Mouse (Mus musculus) layer of hippocampus, postnatal 10 days (tissue): ENCODE measurements around the gene Ube2l3. TPM values are rescaled to one million over a fixed set of nuclear protein-coding genes. Genes with fewer than 3 reads are reported as not detected.
A peak's percentile ranks its signal among the peaks of the same experiment; 100 is the strongest.
"Not testable (repeated sequence)": the region's sequence is repeated elsewhere in the genome, so short reads cannot be mapped to it uniquely, and the experiment has no call there.

Experiments
- DNase-seq, 2 experiments: peaks; one replicate each; pipeline ENCODE4 v3.0.0; 2021; ENCODE audit warnings: low spot score in 2 of 2
- total RNA-seq, 2 experiments: library from RNA; stranded (reverse); gene quantifications; 2 replicates each; pipeline ENCODE4 v1.2.3; 2021

Ube2l3 gene
- total RNA-seq, 2 experiments from 2014 or later, result 173 to 178 TPM

GRCm38 (mm10) chr16:17209404-17209960 is 7.0 kb upstream of the Ube2l3 start:
- DNase-seq, result no peak

DNA sequence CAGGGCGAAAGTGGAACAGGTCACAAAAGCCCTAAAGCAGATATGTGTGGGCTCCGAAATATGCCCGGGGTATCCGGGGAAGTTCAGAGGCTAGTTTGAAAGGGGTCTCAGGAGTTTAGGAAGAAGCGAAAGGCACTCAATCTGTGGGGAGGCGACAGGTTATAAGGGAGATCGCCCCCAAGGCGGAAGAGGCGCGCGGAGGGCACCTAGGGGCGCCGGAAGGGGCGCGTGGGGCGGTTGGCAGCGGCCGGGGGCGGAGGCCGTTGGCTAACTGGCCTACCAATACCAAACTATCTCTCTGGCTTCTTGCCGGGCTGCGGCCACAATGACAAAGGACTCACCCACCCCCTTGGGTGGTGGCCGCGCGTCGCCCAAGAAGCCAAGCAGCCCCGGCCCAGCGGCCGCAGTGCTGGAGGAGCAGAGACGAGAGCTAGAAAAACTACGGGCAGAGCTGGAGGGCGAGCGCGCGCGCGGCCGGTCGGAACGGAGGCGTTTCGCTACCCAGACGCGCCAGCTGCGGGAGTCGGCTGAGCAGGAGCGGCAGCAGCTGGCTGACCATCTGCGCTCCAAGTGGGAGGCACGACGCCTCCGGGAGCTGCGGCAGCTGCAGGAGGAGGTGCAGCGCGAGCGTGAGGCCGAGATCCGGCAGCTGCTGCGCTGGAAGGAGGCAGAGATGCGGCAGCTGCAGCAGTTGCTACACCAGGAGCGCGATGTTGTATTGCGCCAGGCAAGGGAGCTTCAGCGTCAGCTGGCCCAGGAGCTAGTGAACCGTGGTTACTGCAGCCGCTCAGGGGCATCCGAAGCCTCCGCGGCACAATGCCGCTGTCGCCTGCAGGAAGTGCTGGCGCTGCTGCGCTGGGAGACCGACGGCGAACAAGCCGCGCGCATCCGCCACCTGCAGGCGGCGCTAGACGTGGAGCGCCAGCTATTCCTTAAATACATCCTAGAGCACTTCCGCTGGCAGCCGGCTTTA is 6.2 kb upstream of the Ube2l3 start, which contains the start of gene Rimbp3:
Gene Rimbp3 (plus strand): TSS at position 215 of the 973 bp plus-strand sequence.
- DNase-seq, result peak; percentile 89 to 92

DNA sequence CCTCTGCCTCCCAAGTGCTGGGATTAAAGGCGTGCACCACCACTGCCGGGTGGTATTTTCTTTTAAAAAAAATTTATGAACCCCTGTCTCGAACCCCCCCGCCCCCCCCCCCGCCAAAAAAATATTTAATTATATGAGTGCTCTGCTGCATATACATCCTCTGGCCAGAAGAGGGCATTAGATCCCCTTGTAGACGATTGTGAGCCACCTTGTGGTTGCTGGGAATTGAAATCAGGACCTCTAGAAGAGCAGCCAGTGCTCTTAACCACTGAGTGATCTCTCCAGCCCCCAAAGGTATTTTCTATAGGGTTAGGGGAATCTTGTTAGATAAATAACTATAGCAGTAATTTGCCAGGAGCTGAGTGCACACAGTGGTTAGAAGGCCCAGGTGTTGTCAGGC is 2.5 kb upstream of the Ube2l3 start:
- no peak for DNase-seq

GRCm38 (mm10) chr16:17201977-17202376 is 472 bp downstream of the Ube2l3 start:
- DNase-seq, result no peak

GRCm38 (mm10) chr16:17200953-17201707 is 1.3 kb downstream of the Ube2l3 start:
- peak; percentile 81 to 88 for DNase-seq

DNA sequence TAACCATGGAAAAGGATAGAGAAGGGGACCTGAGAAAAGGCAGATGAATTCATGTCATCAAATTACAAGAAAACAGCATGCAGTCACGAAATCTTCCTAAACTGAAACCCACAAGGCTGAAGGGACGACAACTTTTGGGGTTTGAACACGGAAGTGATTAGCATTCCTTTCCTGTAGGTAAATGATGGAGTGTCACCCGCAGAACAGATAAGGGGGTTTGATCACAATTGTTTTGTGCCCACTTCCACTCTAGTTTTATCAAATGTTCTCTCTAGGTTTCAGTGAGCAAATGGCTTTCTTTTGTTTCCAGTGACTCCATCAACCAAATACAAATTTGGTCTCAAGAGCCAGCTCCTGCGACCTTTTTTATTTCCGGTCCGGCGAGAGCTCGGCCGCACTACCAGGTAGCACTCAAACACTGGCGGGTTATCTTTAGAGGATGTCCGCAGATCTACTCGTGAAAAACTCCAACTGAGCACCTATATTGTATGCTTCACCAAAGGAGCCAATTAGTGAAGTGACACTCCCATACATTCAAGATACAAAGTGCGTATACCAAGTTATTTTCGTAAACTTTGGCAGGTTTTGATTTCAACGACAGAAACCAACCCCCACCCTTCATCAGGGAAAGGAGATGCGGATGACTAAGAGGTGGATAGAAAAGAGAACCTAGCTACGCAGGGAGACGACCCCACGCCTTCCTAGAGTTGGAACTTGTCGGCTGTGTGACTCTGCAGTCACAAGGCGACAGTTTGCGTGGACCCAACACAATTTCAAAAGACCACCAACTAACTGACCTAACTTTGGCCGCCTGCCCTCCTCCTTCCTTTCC is 2.1 kb downstream of the Ube2l3 start:
- no peak for DNase-seq

DNA sequence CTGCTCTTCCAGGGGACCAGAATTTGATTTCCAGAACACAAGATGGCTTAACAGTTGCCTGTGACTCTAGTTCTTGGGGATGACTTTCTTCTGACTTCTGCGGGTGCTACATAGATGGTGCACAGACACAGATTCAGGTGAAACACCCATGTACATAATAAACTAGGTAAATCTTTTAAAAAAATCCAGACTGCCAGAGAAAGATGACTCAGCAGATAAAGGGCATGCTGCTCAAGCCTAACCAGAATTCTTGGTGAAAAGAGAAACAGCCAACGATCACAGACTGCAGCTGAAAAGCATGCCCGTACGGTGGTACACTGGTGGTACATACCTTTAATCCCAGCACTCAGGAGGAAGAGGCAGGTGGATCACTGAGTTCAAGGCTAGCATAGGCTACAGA is 8.6 kb downstream of the Ube2l3 start:
- no peak for DNase-seq

DNA sequence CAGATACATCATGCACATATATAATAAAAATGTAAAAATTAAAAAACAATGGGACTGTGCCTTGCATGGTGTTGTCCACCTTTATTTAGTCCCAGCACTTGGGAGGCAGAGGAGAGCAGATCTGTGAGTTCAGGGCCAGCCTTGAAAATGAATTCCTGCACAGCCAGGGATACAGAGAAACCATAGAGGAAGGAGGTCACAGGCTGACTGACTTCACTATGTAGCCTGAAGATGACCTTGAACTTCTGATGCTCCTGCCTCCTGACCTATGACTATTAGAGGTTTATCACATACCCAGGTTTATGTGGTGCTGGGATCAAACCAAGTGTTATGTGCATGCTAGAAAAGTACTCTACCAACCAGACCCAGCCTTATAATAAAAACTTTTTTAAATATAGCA is 17.0 kb downstream of the Ube2l3 start:
- DNase-seq, result no peak

DNA sequence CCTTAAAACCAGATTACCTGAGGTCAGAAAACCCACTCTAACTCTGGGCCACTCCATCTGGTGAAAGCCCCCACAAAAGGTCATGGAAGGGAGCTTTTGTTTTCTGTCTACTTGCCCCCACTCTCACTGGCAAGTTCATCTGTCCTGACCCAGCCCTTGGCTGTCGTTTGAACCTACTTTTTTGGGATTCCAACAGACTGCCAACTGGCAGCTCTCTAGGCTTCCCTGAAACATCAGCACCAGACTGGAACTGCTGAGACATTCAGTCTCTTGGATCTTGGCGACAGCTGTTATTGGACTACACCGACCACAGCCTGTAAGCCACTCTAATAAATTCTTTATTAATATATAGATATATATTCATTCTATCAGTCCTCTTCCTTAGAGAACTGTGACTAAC is 19.4 kb downstream of the Ube2l3 start:
- no peak for DNase-seq

- no peak for DNase-seq
Observed at GRCm38 (mm10) chr16:17182136-17182535, 20.3 kb downstream of the Ube2l3 start.

DNA sequence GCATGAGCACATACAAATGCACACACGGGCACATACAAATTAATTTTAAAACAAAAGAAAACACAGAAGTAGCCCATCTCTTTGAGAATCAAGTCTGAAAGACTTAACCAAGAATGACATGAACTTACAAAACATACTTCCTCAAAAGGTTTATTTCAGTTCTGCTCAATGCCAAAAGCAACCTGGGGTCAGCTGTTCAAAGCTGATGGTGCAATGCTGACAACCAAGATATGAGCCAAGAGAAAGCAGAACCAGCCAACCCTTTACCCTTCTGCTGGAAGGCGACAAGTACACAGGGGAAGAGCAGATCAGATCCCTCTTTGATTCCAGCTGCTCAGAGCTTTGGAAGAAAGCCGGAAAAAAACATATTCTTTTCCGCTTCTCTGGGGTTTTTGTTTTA is 21.1 kb downstream of the Ube2l3 start:
- no peak for DNase-seq

DNA sequence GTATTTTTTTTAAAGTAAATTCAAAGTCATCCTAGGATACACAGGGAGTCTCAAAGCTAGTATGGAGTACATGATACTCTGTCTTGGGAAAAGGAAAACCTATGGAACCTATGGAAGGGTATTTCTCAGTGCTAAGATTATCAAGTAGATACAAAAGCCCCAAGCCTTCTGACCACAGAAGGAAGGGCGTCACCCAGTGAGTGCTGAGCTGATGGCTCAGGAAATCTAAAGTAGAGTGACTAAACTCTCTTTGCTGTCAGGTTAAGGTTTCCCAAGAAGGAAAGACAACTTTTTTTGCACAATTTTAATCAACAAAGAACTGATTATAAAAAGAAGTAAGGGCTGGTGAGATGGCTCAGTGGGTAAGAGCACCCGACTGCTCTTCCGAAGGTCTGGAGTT is 22.7 kb downstream of the Ube2l3 start:
- DNase-seq, result no peak

DNA sequence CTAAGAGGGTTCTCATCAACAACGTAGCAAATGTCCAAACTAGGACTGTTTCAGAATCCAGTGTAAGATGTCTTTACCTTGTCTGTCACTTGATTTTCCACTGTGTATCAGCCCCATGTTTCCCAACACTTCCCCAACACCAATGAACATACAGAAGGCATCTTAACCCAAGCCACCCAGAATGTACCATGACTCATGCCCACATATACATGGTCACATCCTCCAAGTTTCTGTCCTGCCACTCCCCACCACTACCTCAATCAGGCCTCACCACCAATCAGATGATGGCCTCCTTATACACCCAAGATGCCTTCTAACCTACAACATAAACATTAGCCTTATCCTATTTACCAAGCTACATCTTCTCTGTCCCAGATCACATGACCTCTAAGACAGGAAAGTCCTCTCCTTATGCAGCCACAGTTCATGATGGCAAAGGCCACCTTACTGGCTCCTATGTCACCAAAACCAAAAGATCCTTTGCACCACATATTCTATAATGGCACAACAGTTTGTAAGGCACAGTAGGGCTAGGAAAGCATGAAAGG is 24.8 kb downstream of the Ube2l3 start:
- no peak for DNase-seq

GRCm38 (mm10) chr16:17175765-17176164 is 26.7 kb downstream of the Ube2l3 start:
- DNase-seq, result no peak

- DNase-seq, result no peak
Observed at GRCm38 (mm10) chr16:17168049-17168448, 34.4 kb downstream of the Ube2l3 start.

DNA sequence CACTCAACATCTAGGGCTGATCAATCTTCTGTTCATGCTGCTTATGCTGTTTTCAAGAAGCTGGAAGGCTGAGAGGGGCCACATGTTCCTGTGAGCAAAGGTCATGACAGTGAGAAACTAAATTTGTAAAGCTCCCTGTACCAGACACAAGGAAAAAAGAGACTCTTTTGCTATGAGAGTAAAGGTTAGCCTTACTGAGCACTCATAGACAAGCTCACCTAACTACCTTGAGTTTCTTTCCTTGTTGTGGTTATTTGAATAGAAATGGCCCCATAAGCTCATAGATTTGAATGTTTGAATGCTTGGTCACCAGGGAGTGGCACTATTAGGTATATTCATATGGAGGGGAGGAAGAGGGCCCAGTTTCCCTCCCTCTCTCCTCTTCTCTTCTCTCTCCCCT is 35.3 kb downstream of the Ube2l3 start:
- DNase-seq, result no peak

DNA sequence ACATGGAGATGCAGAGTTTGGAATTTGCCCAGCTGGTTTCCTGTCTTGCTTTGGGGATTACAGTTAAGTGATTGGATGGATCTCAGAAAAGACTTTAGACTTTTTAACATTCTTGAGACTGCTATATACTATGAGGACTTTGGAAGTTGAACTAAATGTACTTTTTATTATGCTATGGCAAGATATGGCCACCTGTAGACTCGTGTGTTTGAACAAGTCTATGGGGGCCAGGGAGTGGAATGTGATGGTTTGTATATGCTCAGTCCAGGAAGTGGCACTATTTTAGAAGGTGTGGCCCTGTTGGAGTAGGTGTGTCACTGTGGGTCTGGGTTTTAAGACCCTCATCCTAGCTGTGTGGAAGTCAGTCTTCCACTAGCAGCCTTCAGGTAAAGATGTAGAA is 37.0 kb downstream of the Ube2l3 start:
- not testable (repeated sequence) for DNase-seq

GRCm38 (mm10) chr16:17154346-17154745 is 48.1 kb downstream of the Ube2l3 start:
- no peak for DNase-seq

DNA sequence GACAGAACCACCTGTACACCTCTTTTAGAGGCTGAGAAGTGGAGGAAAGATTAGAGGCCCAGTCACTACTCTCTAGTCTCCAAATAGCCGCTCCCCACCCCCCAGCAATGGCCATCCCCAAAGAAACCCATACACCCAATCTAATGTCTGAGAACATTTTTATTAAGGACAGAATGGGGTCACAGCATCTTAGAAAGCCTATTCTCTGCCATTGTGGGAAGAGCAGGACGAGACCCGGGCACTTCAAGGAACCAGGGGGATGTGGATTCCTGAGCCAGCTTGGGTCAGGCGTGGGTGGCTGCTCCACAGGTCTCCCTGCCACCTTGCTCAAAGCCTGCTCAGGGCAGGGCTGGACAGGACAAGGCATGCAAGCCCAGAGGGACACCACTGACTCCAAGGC is 50.6 kb downstream of the Ube2l3 start:
- DNase-seq, result no peak

DNA sequence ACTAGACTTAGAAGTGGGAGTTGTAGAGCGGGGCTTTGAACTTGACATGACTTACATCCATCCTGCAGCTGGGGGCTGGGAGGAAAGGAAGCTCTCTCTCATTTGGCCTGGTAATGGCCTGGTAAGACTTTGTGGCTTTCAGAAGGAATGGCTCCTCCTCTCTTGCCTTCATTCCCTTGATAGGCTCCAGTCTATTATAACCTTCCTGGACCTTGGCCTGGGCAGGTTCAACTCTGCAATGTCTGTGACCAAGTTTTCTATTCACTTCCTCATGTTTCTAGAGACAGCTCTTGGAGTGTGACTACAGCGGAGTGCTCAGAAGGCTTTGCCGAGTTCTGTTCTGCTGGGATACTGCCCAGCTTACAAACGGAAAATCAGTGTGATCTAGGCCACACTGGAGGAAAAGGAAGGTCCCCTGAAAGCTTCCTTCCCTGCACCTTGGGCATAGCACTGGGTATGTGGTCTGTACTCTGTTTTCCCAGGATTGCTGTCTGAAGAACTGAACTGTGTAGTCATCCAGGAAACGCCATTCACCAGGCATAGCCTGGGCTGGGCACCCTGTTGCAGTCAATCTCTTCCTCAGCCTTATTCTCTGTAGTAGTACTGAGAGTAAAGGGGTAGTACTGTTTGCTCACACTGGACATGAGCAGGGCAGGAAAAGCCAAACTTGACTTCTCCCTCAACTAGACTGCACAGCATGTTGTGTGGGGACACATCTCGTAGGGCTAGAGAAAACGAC is 51.8 kb downstream of the Ube2l3 start:
- no peak for DNase-seq
